Mouse (Mus musculus) erythroblast, embryonic 14.5 days (primary cell): ENCODE measurements around the gene Nudt3. TPM values are rescaled to one million over a fixed set of nuclear protein-coding genes. Genes with fewer than 3 reads are reported as not detected.

ENCODE experiments used
- H3K27me3 ChIP-seq: 2 replicates; pipeline ENCODE4 v1.6.1; 2012; ENCODE audit warnings: inconsistent platforms; ENCODE audit not compliant: control insufficient read depth
- H3K36me3 ChIP-seq: 2 replicates; pipeline ENCODE4 v1.6.1; 2012; ENCODE audit warnings: mild to moderate bottlenecking, inconsistent platforms; ENCODE audit not compliant: control insufficient read depth
- H3K4me1 ChIP-seq: 2 replicates; pipeline ENCODE4 v1.6.1; 2012; ENCODE audit warnings: inconsistent platforms; ENCODE audit not compliant: control insufficient read depth
- H3K4me3 ChIP-seq: replicated peaks from 2 replicates; pipeline ENCODE3; 2012; ENCODE audit warnings: moderate library complexity, mild to moderate bottlenecking, inconsistent platforms
- H3K9me3 ChIP-seq: 2 replicates; pipeline ENCODE4 v1.6.1; 2012; ENCODE audit warnings: low read length, inconsistent platforms, mixed read lengths; ENCODE audit not compliant: control insufficient read depth
- GATA1 ChIP-seq: IDR thresholded peaks from 2 replicates; pipeline ENCODE4 v1.6.1; 2012; ENCODE audit warnings: low read length, inconsistent platforms, mixed read lengths
- TAL1 ChIP-seq: IDR thresholded peaks from 3 replicates; pipeline ENCODE4 v1.6.1; 2012; ENCODE audit warnings: low read length, inconsistent platforms, mixed read lengths
- polyA plus RNA-seq: library from polyadenylated mRNA; stranded (reverse); fragments of >175 nt; gene quantifications from 2 replicates; pipeline ENCODE4 v1.2.3, GENCODE M21; 2012

The Nudt3 gene
- polyA plus RNA-seq, 1 experiment = 6.4 TPM

- Histone ChIP-seq H3K4me3 (no peak overlapping the region), H3K27me3 (no peaks in the 10 kb centered on the region), H3K9me3 (no peaks in the 10 kb centered on the region), H3K36me3 (peaks cover 63% of the 10 kb centered on the region), H3K4me1 (peaks cover 4% of the 10 kb centered on the region)
- no peak for TF ChIP-seq GATA1
- TF ChIP-seq TAL1 = no peak
Measured at GRCm38 (mm10) chr17:27592565-27592910, 30.8 kb downstream of the Nudt3 start.

GRCm38 (mm10) chr17:27591826-27592564 is 31.3 kb downstream of the Nudt3 start:
- Histone ChIP-seq H3K4me1 (peaks cover 4% of the 10 kb centered on the region), H3K4me3 (no peak overlapping the region), H3K36me3 (peaks cover 64% of the 10 kb centered on the region), H3K27me3 (no peaks in the 10 kb centered on the region), H3K9me3 (no peaks in the 10 kb centered on the region)
- no peak for TF ChIP-seq TAL1
- no peak for TF ChIP-seq GATA1

- Histone ChIP-seq H3K9me3 (no peaks in the 10 kb centered on the region), H3K4me1 (peaks cover 12% of the 10 kb centered on the region), H3K4me3 (no peak overlapping the region), H3K27me3 (no peaks in the 10 kb centered on the region), H3K36me3 (peaks cover 44% of the 10 kb centered on the region)
- no peak for TF ChIP-seq GATA1
- no peak for TF ChIP-seq TAL1
Measured at GRCm38 (mm10) chr17:27588231-27588630, 35.1 kb downstream of the Nudt3 start.

GRCm38 (mm10) chr17:27587252-27587651 is 36.0 kb downstream of the Nudt3 start:
- H3K27me3 ChIP-seq = no peaks in the 10 kb centered on the region
- H3K36me3 ChIP-seq = peaks cover 43% of the 10 kb centered on the region
- H3K9me3 ChIP-seq = no peaks in the 10 kb centered on the region
- H3K4me3 ChIP-seq = no peak overlapping the region
- H3K4me1 ChIP-seq = peaks cover 22% of the 10 kb centered on the region
- TF ChIP-seq GATA1 = no peak
- no peak for TF ChIP-seq TAL1

GRCm38 (mm10) chr17:27586661-27587060 is 36.6 kb downstream of the Nudt3 start:
- no peak for TF ChIP-seq TAL1
- TF ChIP-seq GATA1 = no peak
- no peaks in the 10 kb centered on the region for H3K27me3 ChIP-seq
- H3K36me3 ChIP-seq = peaks cover 46% of the 10 kb centered on the region
- no peak overlapping the region for H3K4me3 ChIP-seq
- H3K9me3 ChIP-seq = no peaks in the 10 kb centered on the region
- H3K4me1 ChIP-seq = peaks cover 28% of the 10 kb centered on the region

GRCm38 (mm10) chr17:27583185-27583894 is 40.0 kb downstream of the Nudt3 start:
- TF ChIP-seq TAL1 (no peak), GATA1 (no peak)
- Histone ChIP-seq H3K4me3 (no peak overlapping the region), H3K36me3 (peaks cover 54% of the 10 kb centered on the region), H3K9me3 (no peaks in the 10 kb centered on the region), H3K27me3 (no peaks in the 10 kb centered on the region), H3K4me1 (peaks cover 53% of the 10 kb centered on the region)

- Histone ChIP-seq H3K27me3 (no peaks in the 10 kb centered on the region), H3K36me3 (peaks cover 54% of the 10 kb centered on the region), H3K4me1 (peaks cover 56% of the 10 kb centered on the region), H3K9me3 (no peaks in the 10 kb centered on the region), H3K4me3 (no peak overlapping the region)
- no peak for TF ChIP-seq TAL1
- no peak for TF ChIP-seq GATA1
Measured at GRCm38 (mm10) chr17:27580392-27581068, 42.8 kb downstream of the Nudt3 start.

- Histone ChIP-seq H3K4me1 (peaks cover 61% of the 10 kb centered on the region), H3K4me3 (no peak overlapping the region), H3K27me3 (no peaks in the 10 kb centered on the region), H3K36me3 (peaks cover 49% of the 10 kb centered on the region), H3K9me3 (no peaks in the 10 kb centered on the region)
- no peak for TF ChIP-seq TAL1
Measured at GRCm38 (mm10) chr17:27579816-27580215, 43.5 kb downstream of the Nudt3 start.

GRCm38 (mm10) chr17:27578487-27578886 is 44.8 kb downstream of the Nudt3 start:
- Histone ChIP-seq H3K9me3 (no peaks in the 10 kb centered on the region), H3K27me3 (no peaks in the 10 kb centered on the region), H3K36me3 (peaks cover 52% of the 10 kb centered on the region), H3K4me3 (no peak overlapping the region), H3K4me1 (peaks cover 68% of the 10 kb centered on the region)
- TF ChIP-seq GATA1 (no peak), TAL1 (no peak)
